Mouse (Mus musculus): Measurements from ENCODE around the gene Dtd1. TPM values are rescaled to one million over a fixed set of nuclear protein-coding genes. Genes with fewer than 3 reads are reported as not detected.
A peak's percentile ranks its signal among the peaks of the same experiment; 100 is the strongest.
"Not testable (repeated sequence)": the region's sequence is repeated elsewhere in the genome, so short reads cannot be mapped to it uniquely, and the experiment has no call there.

Dtd1 gene
- polyA plus RNA-seq (2012; rRNA removed) = 57.5 and 68.5 TPM in 2 replicates

DNA sequence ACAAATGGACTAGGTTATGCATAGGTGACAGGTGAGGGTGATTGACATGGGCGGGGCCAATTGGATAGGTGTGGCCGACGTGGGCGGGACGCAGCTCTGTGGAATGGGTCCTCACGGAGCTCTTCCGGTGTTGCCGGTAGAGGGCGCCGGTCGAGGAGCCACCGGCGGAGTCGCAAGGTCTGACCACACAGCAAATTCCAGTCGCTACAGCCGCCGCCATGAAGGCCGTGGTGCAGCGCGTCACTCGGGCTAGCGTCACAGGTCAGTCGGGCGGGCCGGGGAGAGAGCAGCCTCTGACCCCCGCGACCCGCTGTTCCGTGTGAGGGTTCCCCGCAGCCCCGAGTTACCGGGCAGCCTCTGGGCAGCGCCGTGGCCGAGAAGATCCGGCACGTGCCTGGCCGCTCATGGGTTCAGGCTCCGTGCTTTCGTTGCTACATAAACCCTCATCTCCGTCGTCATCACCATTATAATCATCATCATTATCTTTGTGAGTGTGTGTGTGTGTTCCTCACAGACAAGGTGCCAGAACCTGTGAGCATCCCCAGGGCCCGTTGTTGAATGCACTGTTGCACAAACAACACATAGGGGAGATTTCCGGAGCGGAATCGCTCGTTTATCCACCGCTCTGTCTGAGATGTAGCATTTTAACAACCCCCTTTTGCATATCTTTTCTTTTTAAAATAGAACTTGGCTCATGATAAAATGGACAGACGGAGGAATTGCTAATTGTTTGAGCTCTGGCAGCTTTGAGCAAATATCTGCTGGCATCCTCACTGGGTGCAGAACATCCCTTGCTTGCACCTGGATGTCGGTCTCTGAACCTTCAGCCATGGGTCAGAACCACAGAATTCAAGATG lies at the start of gene Dtd1:
Gene Dtd1, plus strand, starts transcription at position 67 of the 857 bp plus-strand sequence.
- DNase-seq (ENCODE audit: extremely low spot score in 1 of 2, low spot score in 1 of 2) = peak; percentile 69 to 93

DNA sequence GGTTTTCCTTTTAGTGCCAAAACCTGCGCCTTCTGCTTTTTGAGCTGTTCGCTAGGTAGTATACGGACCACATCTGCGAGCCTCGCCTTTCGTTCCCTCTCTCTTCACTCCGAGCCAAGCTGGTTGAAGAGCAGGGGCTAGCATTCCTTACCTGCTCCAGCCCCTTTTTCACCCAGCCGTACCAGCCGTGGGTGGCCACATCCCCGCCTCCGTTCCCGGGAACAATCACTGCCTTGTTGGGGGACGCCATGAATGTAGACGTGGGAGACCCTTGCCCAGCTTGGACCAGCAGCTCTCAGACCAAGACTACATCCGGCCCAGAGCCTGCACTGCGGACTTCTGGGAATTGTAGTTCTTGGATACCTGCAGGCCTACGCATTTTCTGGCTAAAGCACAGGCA lies 49.2 kb upstream of the Dtd1 start, which contains the start of gene Rbbp9:
Gene Rbbp9, minus strand, starts transcription at position 341 of the 400 bp plus-strand sequence.
- DNase-seq (ENCODE audit: extremely low spot score in 1 of 2, low spot score in 1 of 2) = peak in 1 of 2 experiments; percentile 78

DNA sequence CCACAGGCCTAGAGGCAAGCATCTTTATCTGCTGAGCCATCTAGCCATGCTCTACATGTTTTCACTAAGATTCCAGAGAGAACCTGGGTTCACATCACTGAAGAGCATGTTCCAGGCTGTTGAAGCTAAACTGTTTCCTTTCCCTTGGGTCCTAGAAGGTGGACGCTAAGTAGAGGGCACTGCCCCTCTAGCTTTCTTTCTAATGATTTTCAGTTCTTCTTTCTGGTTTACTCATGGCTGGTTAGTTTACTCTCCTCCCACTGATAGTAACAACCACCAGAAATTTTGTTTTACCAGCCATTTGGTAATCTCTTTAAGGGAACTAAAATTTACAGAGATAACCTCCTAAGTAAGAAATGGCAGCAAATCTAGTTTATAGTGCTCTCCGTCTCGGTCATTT lies 45.8 kb upstream of the Dtd1 start:
- DNase-seq (ENCODE audit: extremely low spot score in 1 of 2, low spot score in 1 of 2) = no peak

DNA sequence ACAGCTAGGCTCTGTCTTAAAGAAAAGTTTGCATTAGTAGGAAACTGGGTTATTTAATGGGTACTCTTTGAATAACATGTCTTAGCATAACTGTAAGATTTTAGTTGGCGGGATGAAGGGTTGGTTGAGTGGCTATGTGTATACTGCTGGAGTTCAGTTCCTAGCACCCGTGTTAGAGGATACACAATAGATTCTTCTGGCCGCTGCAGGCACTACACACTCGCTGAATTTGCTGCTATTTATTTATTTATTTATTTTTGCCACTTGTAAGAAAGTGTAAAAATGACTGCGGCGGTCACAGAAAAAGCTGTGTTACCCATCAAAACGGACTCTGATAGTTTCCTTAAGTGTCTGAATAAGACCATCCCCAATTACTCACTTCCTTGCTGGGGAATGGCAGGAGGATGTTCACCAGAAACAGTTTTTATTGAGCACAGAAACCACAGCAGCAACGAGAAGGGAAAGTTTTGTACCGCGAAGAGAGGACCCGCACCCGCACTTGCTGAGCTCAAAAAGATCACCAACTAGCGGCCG lies 44.3 kb upstream of the Dtd1 start:
- DNase-seq (ENCODE audit: extremely low spot score in 1 of 2, low spot score in 1 of 2) = no peak

DNA sequence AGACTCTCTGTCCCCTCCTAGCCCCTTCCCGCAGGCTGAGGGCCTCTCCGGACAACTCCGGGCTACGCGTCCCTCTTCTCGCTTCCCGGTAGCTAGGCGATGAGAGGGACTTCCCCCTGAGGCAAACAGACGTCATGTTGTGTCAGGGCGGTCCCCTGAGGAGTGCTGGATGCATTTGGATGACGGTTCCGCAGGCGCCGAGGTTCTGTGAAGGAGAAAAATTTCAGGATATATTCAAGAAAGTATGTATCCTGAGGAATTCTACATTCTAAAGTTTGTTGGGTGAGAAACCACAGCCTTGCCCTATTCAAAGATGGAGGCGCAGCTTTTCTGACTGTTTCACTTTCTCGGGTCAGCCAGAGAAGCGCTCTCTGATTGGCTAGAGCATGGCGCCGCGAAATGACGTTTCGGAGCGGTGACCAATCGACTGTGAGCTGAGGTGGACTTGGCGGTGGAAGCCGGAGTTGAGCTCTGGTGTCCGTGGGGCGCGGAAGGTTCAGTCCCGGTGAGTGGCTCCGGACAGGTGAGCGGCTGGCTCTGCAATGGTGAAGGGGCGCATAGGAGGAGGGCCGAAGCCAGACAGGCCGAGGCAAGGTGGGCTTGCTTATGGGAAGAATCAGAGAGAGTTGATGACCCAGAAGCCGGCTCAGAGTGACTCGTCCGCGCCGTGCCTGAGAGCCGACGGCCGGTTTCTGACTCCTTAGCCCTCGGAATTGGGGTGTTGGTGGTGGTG lies 43.7 kb upstream of the Dtd1 start, which contains the start of gene Sec23b:
Gene Sec23b, plus strand, starts transcription at position 410 of the 733 bp plus-strand sequence.
- DNase-seq (ENCODE audit: extremely low spot score in 1 of 2, low spot score in 1 of 2) = peak; percentile 96 to 99

DNA sequence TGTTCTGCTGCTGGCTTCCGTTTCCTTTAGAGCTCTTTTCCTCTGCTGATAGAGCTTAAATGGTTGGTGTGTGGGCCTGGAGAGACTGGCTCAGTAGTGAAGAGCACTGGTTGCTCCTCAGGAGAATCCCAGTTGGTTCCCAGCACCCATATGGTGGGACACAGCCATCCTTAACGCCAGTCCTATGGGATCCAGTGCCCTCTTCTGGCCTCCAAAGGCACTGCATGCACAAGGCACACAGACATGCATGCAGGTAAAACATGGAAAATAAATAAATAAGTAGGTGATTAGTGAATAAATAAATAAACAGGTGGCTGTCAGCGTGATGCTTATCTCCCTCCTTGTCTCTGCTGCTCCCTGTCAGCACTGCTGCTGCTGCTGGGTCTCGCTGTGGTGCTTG lies 11.0 kb upstream of the Dtd1 start:
- DNase-seq (ENCODE audit: extremely low spot score in 1 of 2, low spot score in 1 of 2) = no peak

DNA sequence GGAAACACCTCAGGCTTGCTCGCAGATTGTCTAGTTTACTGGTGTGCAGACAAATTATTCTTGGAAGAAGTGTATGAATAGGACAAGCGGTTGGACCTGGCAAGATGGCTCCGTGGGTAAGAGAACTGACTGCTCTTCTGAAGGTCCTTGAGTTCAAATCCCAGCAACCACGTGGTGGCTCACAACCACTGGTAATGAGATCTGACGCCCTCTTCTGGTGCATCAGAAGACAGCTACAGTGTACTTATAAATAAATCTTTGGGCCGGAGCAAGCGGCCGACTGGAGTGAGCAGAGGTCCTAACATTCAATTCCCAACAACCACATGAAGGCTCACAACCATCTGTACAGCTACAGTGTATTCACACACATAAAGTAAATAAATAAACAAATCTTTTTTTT lies 6.7 kb upstream of the Dtd1 start:
- not testable (repeated sequence) for DNase-seq (ENCODE audit: extremely low spot score in 1 of 2, low spot score in 1 of 2)

DNA sequence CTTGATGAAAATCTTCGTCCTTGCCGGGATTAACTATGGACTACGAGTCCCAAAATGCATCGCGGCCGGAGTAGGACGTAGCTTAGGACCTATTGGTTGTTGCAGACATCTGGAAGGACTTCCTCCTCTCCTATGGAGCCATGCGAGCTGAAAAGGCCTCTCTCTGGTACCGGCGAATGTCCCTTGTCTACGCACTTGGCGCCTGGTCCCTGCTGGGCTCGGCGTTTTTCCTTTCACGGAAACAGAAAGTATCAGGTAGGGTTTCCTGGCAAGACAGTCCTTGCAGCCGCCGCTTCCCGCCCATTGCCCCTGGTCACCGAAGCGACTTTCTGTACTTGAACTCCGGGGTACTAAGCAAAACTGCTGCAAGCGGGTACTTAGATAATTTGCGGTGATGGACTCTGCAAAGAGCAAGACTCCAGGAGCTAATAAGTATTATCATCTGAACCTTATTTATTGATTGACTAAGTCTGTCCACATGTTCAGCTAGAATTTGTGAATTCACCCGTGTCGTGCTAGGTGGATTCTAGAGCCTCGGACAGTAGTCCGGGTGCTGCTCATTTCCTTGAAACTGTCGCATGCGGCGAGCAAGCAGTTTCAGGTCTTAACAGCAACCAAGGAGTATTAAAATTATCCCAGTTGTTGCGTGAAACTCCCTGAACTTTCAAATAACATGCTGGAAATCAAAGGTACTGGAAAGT lies 5.6 kb upstream of the Dtd1 start, which contains the start of gene Smim26:
Gene Smim26, plus strand, starts transcription at position 104 of the 701 bp plus-strand sequence.
- DNase-seq (ENCODE audit: extremely low spot score in 1 of 2, low spot score in 1 of 2) = peak; percentile 85 to 91

DNA sequence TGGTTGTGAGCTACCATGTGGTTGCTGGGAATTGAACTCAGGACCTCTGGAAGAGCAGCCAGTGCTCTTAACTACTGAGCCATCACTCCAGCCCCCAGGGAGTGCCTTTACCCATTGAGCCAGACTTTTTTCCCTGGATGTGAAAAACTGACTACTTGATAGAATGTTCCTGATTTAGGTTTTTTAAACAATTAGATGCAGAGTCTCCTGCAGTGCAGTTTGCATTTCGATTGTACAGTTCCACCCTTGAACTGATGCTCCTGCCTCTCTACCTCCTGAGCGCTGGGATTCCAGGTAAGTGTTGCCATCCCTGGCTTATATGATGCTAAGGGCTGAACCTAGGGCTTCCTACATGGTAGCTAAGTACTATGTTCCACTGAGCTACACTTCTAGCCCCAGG lies 1.7 kb upstream of the Dtd1 start:
- no peak for DNase-seq (ENCODE audit: extremely low spot score in 1 of 2, low spot score in 1 of 2)

DNA sequence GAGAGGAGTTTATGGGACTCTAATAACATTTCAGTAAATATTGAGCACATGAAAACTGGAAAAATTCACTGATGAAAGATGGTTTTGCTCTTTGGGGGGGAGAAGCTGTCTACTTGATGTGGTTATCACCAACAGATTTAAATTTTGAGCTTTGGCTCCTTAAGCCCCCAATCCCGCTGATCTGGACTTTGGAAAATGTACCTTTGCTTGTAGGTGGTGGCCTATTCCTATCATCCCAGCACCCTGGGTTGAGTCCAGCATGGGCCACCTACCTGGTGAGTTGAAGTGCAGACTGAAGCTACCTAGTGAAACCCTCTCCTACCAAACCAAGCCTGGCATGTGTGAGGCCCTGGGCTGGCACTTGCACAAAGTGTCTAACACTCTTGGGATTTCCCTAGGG lies 1.9 kb downstream of the Dtd1 start:
- no peak for DNase-seq (ENCODE audit: extremely low spot score in 1 of 2, low spot score in 1 of 2)

DNA sequence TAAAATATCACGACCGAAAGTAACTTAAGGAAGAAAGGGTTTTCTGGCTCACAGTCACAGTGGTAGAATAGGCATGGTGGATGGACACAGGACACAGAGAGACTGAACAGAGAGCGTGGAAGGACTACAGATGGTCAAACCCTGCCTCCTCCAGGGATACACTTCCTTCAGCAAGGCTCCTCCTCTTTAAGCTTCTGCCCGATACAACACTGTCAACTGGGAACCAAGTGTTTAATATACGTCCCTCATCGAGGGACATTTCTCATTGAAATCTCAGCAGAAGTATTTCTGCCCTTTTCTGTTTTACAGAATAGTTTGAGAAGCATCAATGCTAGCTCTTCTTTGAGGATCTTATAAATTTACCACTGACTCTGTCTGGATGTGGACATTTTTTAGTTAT lies 14.3 kb downstream of the Dtd1 start:
- no peak for DNase-seq (ENCODE audit: extremely low spot score in 1 of 2, low spot score in 1 of 2)

DNA sequence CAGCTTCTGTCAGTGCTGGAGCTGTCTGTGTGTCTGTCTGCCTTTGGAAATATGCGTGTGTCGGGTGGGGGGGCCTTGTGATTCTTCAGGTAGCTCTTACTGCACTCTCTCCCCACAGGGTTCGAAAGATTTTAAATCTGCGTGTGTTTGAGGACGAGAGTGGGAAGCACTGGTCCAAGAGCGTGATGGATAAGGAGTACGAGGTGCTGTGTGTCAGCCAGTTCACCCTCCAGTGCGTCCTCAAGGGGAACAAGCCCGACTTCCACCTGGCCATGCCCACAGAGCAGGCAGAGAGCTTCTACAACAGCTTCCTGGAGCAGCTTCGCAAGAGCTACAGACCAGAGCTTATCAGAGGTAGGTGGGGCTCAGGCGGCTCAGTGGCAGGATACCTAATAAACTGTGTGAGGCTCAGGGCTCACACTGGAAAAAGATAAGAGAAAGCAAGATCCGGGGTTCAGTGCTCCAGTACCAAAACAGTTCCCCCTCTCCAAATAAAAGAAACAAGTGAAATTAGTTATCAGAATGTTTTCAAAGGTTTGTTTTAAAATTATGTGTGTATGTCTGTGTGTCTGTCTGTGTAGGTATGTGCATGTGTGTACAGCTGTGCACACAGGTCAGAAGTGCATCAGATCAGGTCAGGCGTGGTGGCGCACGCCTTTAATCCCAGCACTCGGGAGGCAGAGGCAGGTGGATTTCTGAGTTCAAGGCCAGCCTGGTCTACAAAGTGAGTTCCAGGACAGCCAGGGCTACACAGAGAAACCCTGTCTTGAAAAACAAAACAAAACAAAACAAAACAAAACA lies 17.6 kb downstream of the Dtd1 start:
- DNase-seq (ENCODE audit: extremely low spot score in 1 of 2, low spot score in 1 of 2) = no peak

DNA sequence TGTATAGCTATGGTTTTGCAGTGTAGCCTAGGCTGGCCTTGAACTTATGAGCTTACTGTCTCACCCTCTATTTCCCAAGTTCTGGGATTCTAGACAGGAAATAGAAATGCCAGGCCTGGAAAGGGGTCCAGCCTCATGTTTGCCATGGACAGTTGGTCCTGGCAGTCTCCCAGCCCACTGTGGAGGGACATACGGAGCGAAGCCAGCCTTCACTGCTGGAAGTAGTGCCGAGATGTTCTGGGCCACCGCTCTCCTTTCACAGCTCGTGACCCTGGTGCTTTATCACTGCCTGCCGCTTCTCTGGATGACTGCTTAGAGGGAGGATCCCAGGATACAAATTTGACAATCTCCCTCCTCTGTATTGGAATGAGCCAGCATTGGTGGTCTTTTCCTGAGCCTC lies 21.8 kb downstream of the Dtd1 start:
- no peak for DNase-seq (ENCODE audit: extremely low spot score in 1 of 2, low spot score in 1 of 2)

DNA sequence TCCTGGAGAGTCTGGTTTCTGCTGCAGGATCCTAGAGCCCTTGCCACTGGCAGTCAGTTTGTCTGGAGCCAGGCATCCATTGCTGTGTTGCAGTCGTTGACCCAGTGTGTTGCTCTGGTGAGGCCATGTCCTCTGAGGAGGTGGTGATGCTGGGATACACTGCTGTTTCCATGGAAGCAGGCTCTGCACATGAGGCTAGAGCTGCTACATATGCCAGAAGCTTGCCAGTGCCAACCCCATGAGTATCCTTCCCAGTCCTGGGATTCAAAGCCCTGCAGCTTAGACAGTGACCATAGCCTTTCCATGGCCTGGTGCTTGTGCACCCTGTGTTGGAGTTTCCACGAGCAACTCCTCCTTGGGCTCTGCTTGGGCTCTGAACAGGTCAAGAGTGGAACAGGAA lies 33.9 kb downstream of the Dtd1 start:
- no peak for DNase-seq (ENCODE audit: extremely low spot score in 1 of 2, low spot score in 1 of 2)

DNA sequence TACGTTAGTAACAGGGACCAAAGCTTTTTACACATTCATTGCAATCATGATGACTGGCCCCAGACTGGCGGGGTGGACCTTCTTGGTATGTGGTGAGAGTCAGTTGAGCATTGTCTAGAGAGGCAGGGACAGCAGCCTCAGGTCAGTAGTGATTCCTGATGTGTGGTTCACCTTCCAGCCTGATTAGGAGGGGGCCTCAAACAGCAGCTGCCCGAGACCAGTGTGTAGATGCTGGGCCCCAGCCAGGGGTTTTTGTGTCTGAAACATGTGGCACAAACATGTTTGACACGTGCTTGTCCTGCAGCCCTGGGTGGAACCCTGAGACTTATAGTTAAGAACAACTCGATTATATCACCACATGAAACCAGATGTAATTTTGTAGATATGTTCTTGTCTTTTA lies 34.5 kb downstream of the Dtd1 start:
- no peak for DNase-seq (ENCODE audit: extremely low spot score in 1 of 2, low spot score in 1 of 2)

DNA sequence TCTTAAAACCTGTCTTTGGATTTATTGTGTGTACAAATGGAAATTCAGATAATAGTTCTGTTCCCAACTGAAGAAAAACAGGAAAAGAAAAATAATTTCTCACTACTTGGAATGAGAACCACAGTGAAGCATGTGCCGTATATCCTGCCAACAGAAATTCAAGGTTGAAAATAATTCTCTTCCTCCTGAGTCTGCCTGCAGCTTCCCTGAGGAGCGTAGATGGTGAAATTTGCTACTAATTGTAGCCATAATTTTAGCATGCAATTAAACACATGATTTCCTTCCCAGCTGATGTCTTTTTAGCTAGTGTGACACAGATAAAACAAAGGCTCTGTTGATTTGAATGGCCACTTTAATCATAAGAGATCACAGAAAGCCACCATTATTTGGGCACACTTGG lies 35.0 kb downstream of the Dtd1 start:
- DNase-seq (ENCODE audit: extremely low spot score in 1 of 2, low spot score in 1 of 2) = no peak

DNA sequence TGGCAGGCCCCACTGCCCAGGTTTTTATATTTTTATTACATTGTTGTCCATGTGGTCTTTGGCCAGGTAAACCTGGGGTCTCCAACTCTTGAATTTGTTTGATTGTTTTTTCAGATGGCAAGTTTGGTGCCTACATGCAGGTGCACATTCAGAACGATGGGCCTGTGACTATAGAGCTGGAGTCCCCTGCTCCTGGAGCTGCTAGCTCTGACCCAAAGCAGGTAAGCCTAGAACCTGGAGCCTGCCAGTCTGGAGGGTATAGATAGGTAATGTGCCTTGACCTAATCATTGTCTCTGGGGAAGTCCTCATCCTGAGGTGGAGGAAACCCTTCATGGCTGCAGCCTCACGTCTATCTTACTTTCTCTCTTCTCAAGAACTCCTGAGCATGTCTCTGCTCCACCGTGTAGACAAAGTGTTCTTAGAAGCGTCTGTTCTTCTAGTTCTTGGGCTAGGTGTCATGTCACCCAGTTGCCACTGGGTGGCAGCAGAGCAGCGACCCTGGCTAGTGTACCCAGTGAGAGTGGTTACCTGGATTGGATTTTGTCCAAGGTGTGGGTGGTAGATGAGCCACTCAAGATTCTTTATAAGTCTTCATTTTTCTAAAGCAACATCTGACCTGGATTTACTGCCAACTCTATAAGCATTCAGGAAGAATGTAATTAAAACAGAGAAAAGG lies 36.1 kb downstream of the Dtd1 start:
- DNase-seq (ENCODE audit: extremely low spot score in 1 of 2, low spot score in 1 of 2) = peak; percentile 25 to 87

DNA sequence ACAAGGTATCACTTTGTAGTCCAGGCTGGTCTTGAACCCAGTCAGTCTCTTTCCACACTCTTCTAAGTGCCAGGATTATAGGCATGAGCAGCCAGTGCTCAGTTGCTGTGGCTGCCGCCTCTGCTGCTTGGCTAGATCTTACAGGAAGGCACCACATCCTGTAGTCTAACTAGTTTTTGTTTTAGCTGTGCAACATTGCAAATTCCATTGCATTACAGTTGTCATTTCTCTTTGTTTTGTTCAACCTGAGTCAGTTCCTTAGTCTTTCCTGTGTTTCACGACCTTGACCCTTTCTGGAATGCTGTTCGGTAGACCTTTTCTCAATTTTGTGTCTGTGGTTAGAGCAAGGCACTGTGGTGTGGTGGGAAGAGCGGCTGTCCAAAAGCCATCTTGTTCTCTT lies 37.5 kb downstream of the Dtd1 start:
- DNase-seq (ENCODE audit: extremely low spot score in 1 of 2, low spot score in 1 of 2) = no peak

DNA sequence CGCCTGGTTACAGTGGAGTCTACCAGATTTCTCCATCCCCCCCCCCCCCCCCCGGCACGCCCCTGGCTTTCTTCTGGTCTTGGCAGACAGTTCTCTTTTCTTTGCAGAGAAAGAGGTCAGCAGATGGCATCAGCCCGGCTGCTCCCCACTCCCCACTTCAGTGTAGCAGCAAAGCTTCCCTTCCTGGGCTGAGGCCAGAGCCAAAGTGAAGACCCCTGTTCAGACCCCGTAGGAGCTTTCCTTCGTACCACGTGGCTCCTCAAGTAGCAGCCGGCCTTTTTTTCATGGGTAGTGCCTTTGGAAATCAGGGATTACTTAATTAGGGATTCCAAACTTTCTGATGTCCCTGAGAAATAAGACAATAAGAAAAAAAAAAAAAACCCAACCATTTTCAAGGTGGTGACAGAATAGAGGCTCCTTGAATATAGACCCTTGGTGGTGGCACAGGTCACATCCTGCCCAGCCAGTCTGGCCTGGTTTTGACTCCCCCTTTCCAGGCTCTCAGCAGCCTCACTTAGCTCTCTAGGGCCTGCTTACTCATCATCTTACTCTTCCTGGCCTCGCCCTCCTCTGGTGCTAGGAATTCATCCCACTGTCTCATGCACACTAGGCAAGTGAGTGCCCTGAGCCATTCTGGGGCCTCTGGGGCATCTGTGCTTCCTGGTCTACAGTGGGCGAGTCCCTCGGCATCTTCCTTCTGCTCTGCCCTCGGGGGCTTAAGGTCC lies 38.1 kb downstream of the Dtd1 start:
- DNase-seq (ENCODE audit: extremely low spot score in 1 of 2, low spot score in 1 of 2) = no peak

All from frontal cortex, adult 2 months (tissue).